ENCODE assay signal across 11 mouse cellular contexts in genomic region chr11:71773986-71774767, GRCm38 (mm10). TPM values are rescaled to one million over a fixed set of nuclear protein-coding genes. Genes with fewer than 3 reads are reported as not detected.
DNase-seq lines count a peak whose midpoint lies in the region; ATAC-seq lines count a peak whose summit lies in the region.
"Had no signal": no experiment of that assay in that cellular context is flagged by ENCODE, and none has a peak within 500 bp of the region (broad histone marks: within the 10 kb centered on the region; RNA-seq: fewer than 3 reads in every experiment).

No protein-coding gene starts in this region.

- DNase-seq in left cerebral cortex, adult 18-20 months (ENCODE audit: low spot score in 2 of 2) = peak; percentile 47 to 61
- DNase-seq in left cerebral cortex, adult 11 months (ENCODE audit: low spot score) = no peak
- peak; percentile 19 for DNase-seq in lung, postnatal 14 days
- DNase-seq in ovary, adult 18-20 months (ENCODE audit: low spot score) = no peak
- no peak for DNase-seq in thymus, postnatal 25 days

- H3K9ac ChIP-seq in heart, embryonic 13.5 days = no peak overlapping the region
- H3K9ac ChIP-seq in hindbrain, embryonic 16.5 days (ENCODE audit: low read depth, low read length) = no peak overlapping the region
- H3K9ac ChIP-seq: embryonic facial prominence, embryonic 15.5 days; liver, embryonic 15.5 days had no signal

- peaks cover 38% of the 10 kb centered on the region for H3K27me3 ChIP-seq in heart, embryonic 13.5 days (replicated peaks)
- H3K27me3 ChIP-seq in hindbrain, embryonic 16.5 days (replicated peaks; ENCODE audit: control insufficient read depth, insufficient read depth, low read length) = no peaks in the 10 kb centered on the region
- H3K27me3 ChIP-seq: embryonic facial prominence, embryonic 15.5 days; liver, embryonic 15.5 days had no signal

- peak overlapping the region; percentile 10 for H3K4me2 ChIP-seq in heart, embryonic 13.5 days
- H3K4me2 ChIP-seq in hindbrain, embryonic 16.5 days (ENCODE audit: low read length) = no peak overlapping the region
- H3K4me2 ChIP-seq: embryonic facial prominence, embryonic 15.5 days; liver, embryonic 15.5 days had no signal

- no peaks in the 10 kb centered on the region for H3K36me3 ChIP-seq in heart, embryonic 13.5 days
- H3K36me3 ChIP-seq in hindbrain, embryonic 16.5 days (ENCODE audit: control insufficient read depth, insufficient read depth, low read length) = peaks cover 8% of the 10 kb centered on the region
- H3K36me3 ChIP-seq: embryonic facial prominence, embryonic 15.5 days; liver, embryonic 15.5 days had no signal

- 12% methylated on average over 16 of the region's 16 CpGs for WGBS in heart, embryonic 13.5 days
- WGBS in hindbrain, embryonic 16.5 days = 46% methylated on average over 16 of the region's 16 CpGs

- ATAC-seq in heart, embryonic 13.5 days (ENCODE audit: extremely low read depth, insufficient number of reproducible peaks, low FRiP score, low TSS enrichment) = no peak
- ATAC-seq in hindbrain, embryonic 16.5 days = no peak
- ATAC-seq: intestine, embryonic 16.5 days had no signal

- H3K27ac ChIP-seq in heart, embryonic 13.5 days (replicated peaks) = no peak overlapping the region
- peak overlapping the region; percentile 3; the same call in 1 of the 2 replicates for H3K27ac ChIP-seq in hindbrain, embryonic 16.5 days (ENCODE audit: low read depth, low read length)
- H3K27ac ChIP-seq: embryonic facial prominence, embryonic 15.5 days; liver, embryonic 15.5 days had no signal

- H3K9me3 ChIP-seq in heart, embryonic 13.5 days = no peaks in the 10 kb centered on the region
- no peaks in the 10 kb centered on the region for H3K9me3 ChIP-seq in hindbrain, embryonic 16.5 days (ENCODE audit: control insufficient read depth, low read length)
- H3K9me3 ChIP-seq: embryonic facial prominence, embryonic 15.5 days; liver, embryonic 15.5 days had no signal

- H3K4me3 ChIP-seq in heart, embryonic 13.5 days = no peak overlapping the region
- no peak overlapping the region for H3K4me3 ChIP-seq in hindbrain, embryonic 16.5 days (ENCODE audit: low read length)
- H3K4me3 ChIP-seq: embryonic facial prominence, embryonic 15.5 days; liver, embryonic 15.5 days had no signal

- peaks cover 10% of the 10 kb centered on the region for H3K4me1 ChIP-seq in heart, embryonic 13.5 days
- peaks cover 27% of the 10 kb centered on the region for H3K4me1 ChIP-seq in hindbrain, embryonic 16.5 days (ENCODE audit: control insufficient read depth, insufficient read depth, low read depth, low read length)
- H3K4me1 ChIP-seq: embryonic facial prominence, embryonic 15.5 days; liver, embryonic 15.5 days had no signal

RNA-seq across cellular contexts. Expression of gene Wscd1, which starts 24.5 kb away (rescaled TPM):
- total RNA-seq in left cerebral cortex, adult 18-20 months (2021) = 10 to 100 TPM; 56.4 to 63.6 TPM
- 4.1 and 4.8 TPM in 2 replicates for polyA plus RNA-seq in heart, embryonic 13.5 days (2015; fragmentation: Nextera tagmentation; extraction: Ambion mirVana)
- 98.8 and 106 TPM in 2 replicates for polyA plus RNA-seq in hindbrain, embryonic 16.5 days (2015; fragmentation: Nextera tagmentation; extraction: Ambion mirVana)
- total RNA-seq: neutrophil, adult 5-6 weeks had no signal

Comparison
In these comparisons a context has a peak if more than half of its experiments do, and no peak if none do; other contexts are left out.
1. DNase-seq: peak in left cerebral cortex, adult 18-20 months (2 of 2) and lung, postnatal 14 days (single experiment); none in left cerebral cortex, adult 11 months (single experiment), ovary, adult 18-20 months (single experiment) and thymus, postnatal 25 days (single experiment).
2. RNA of gene Wscd1, which starts 24.5 kb away (polyA plus RNA-seq): 98.8 to 106 TPM in hindbrain, embryonic 16.5 days; 4.1 to 4.8 TPM in heart, embryonic 13.5 days; every median in the first group is over 10 times any median in the second.